Mouse (Mus musculus) fibroblast of lung, adult 2 months (primary cell): ENCODE data around the gene Gm3005.
"Not testable (repeated sequence)": the region's sequence is repeated elsewhere in the genome, so short reads cannot be mapped to it uniquely, and the experiment has no call there.

Experiments used
- DNase-seq: peaks from one replicate; pipeline ENCODE4 v3.0.0-alpha.2; 2011; ENCODE audit warnings: low read depth

Gene Gm3005

DNA sequence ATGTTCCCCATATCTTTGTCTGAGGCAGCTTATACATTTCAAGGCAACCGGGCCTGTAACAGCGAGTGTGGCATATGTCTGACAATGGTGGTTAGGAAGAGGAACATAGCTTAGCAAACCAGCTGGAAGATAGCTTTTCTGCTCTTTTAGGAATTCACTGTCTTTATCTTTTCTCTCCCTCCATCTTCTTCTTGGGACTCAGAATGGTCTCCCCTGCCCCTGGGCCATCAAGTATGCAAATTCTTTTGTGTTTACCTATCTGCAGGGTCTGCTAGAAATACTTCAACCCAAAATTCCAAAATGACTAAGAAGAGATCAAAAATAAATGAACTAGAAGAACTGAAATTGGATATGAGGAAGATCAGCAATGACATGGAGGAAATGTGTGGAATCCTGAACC lies at the start of gene Gm3005:
Gene Gm3005 (plus strand): TSS at position 301 of the 400 bp plus-strand sequence.
- not testable (repeated sequence) for DNase-seq

DNA sequence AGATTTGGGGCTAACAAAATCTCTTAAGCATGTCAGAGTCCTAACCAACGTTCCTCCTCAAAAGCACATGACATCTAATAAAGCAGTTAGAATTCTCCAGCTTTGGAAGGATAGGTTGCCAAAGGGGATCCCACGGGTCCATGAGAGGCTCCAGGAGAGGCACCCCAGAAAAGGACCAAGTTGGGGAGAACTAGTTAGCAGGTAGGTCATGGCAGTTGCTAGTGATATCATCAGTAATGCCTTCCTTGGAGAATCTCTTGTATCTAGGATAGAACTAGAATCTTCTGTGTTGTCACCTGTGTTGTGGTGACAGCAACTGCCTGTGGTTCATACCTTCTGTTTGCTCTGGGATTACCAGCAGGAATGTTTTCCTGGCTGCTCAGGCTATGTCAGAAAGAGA lies 33.1 kb upstream of the Gm3005 start, which contains the start of gene Gm10413:
Gene Gm10413 (plus strand): TSS at position 301 of the 400 bp plus-strand sequence.
- not testable (repeated sequence) for DNase-seq

- not testable (repeated sequence) for DNase-seq
Measured at GRCm38 (mm10) chr14:3412314-3412713, 15.6 kb upstream of the Gm3005 start, which contains the start of gene Gm10409. Gene Gm10409 (plus strand): TSS chr14:3412614.

DNA sequence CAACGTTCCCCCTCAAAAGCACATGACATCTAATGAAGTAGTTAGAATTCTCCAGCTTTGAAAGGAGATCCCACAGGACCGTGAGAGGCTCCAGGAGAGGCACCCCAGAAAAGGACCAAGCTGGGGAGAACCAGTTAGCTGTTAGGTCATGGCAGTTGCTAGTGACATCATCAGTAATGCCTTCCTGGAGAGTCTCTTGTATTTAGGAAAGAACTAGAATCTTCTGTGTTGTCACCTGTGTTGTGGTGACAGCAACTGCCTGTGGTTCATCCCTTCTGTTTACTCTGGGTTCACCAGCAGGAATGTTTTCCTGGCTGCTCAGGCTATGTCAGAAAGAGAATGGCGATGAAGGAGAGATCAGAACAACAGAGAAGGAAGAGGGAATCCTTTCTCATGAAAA lies 21.2 kb downstream of the Gm3005 start, which contains the start of gene Gm10408:
Gene Gm10408 (plus strand): TSS at position 301 of the 400 bp plus-strand sequence.
- not testable (repeated sequence) for DNase-seq

- DNase-seq = not testable (repeated sequence)
Measured at GRCm38 (mm10) chr14:3634212-3634611, 206.3 kb downstream of the Gm3005 start, which contains the start of gene Gm3012. Gene Gm3012 (plus strand): TSS chr14:3634512.
